Mouse (Mus musculus): Measurements from ENCODE around the gene Pdxdc1. TPM values are rescaled to one million over a fixed set of nuclear protein-coding genes. Genes with fewer than 3 reads are reported as not detected.

The Pdxdc1 gene
- total and polyA plus RNA-seq, 3 experiments: 36.0 to 64.2 TPM; not detected in 1

DNA sequence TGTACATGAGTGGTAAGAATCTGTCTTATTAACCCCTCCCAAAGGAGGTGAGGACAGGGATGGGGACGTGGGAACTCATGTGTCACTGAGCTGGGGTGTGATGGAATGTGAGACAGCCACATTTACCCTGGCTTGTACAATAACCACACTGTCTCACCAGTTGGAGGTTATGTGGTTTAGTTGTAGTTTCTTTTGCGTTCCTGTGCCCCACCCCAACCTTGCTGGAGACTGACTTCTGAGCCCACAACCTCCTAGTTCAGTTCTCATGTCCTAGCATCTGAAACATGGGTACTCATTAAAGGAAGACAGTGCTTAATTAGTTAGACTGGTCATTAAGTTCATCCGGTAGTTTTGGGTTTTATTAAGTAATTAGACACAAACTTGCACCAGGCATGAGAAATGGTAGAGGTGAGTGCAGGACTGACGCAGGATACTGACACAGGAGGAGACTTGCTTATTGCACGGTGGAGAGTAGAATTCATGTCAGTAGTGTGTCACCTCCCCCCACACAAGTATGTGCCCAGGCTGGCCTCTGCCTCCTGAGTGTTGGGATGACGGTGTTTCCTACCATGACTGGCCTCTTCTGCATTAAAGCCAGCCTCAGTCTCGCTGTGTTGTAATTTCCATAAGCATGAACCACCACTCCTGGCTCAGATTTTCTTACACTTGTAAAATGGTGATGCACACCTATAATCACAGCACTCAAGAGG is 77.0 kb downstream of the Pdxdc1 start:
- Histone ChIP-seq H3K36me3 (ENCODE audit: control insufficient read depth in 1 of 2, insufficient read depth in 2 of 2, low read length in 2 of 2) (peaks cover 4 to 5% of the 10 kb centered on the region in 2 experiments; a peak in 3 of 4 replicates), H3K4me3 (ENCODE audit: control insufficient read depth in 1 of 2, insufficient read depth in 1 of 2, low read depth in 2 of 2, low read length in 2 of 2) (no peak overlapping the region), H3K27me3 (ENCODE audit: control insufficient read depth in 1 of 2, insufficient read depth in 2 of 2, low read length in 2 of 2) (no peaks in the 10 kb centered on the region), H3K9me3 (replicated peaks; ENCODE audit: insufficient read depth, low read length) (no peaks in the 10 kb centered on the region), H3K9ac (ENCODE audit: control insufficient read depth, low read depth, low read length, poor library complexity, severe bottlenecking) (no peak overlapping the region), H3K4me1 (ENCODE audit: control insufficient read depth in 1 of 2, insufficient read depth in 2 of 2, low read length in 2 of 2) (no peaks in the 10 kb centered on the region; a peak in 1 of 4 replicates), H3K27ac (ENCODE audit: control insufficient read depth, low read depth, low read length) (no peak overlapping the region), H3K79me2 (ENCODE audit: control insufficient read depth, insufficient read depth, low read length, poor library complexity) (peaks cover 2% of the 10 kb centered on the region; the same call in 1 of the 2 replicates)
- no peak for TF ChIP-seq RAD21 (IDR thresholded peaks at IDR 0.05; ENCODE audit: low read depth, low read length)
- no peak for TF ChIP-seq ETS1 (IDR thresholded peaks at IDR 0.05; ENCODE audit: low read depth, low read length)
- TF ChIP-seq POLR2A (IDR thresholded peaks at IDR 0.05; ENCODE audit: control insufficient read depth in 1 of 2, insufficient read depth in 1 of 2, low read depth in 1 of 2, low read length in 2 of 2, poor library complexity in 1 of 2): no peak
- no peak for TF ChIP-seq MXI1 (IDR thresholded peaks at IDR 0.05; ENCODE audit: low read depth, low read length)
- no peak for TF ChIP-seq NRF1 (IDR thresholded peaks at IDR 0.05; ENCODE audit: insufficient read depth, low read depth, low read length, poor library complexity, severe bottlenecking)
- no peak for TF ChIP-seq KAT2A (conservative IDR thresholded peaks at IDR 0.05; ENCODE audit: low read depth, low read length)
- TF ChIP-seq POLR2AphosphoS5 (IDR thresholded peaks at IDR 0.05; ENCODE audit: borderline replicate concordance, low read depth, low read length): no peak
- TF ChIP-seq ZKSCAN1 (IDR thresholded peaks at IDR 0.05; ENCODE audit: low read depth, low read length): no peak
- TF ChIP-seq GABPA (IDR thresholded peaks at IDR 0.05; ENCODE audit: low read depth, low read length): no peak
- no peak for TF ChIP-seq TBP (IDR thresholded peaks at IDR 0.05; ENCODE audit: low read depth, low read length)
- no peak for TF ChIP-seq GATA1 (IDR thresholded peaks at IDR 0.05; ENCODE audit: low read depth, low read length)
- no peak for TF ChIP-seq ZC3H11A (IDR thresholded peaks at IDR 0.05; ENCODE audit: low read depth, low read length)
- no peak for TF ChIP-seq CHD1 (IDR thresholded peaks at IDR 0.05; ENCODE audit: low read depth, low read length)
- no peak for DNase-seq (ENCODE audit: low read depth, low spot score)

DNA sequence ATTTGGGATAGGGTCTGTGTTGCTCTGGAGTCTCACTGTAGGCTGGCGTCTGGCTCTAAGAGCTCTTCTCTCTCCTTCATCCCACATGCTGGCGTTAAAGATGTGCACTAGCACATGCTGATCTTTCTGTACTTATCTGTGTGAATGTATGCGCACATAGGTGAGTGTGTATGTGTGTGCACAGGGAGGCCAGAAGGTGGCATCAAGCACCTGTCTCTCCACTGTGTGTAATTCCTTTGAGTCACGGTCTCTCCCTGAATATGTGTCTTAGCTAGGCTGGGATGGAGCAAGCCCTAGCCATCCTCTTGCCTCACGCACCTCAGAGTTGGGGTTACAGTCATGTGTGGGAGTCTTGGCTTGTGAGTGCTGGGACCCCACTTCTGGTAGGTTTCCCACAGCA is 82.2 kb downstream of the Pdxdc1 start:
- TF ChIP-seq NELFE (IDR thresholded peaks at IDR 0.05; ENCODE audit: low read depth, low read length) (no peak), SMC3 (IDR thresholded peaks at IDR 0.05; ENCODE audit: low read depth, low read length) (peak; percentile 31; the same call in 1 of the 2 replicates), CTCF (IDR thresholded peaks at IDR 0.05 in 2 of 3, conservative IDR thresholded peaks at IDR 0.05 in 1 of 3; ENCODE audit: control insufficient read depth in 1 of 3, insufficient read depth in 1 of 3, low read depth in 2 of 3, low read length in 3 of 3, poor library complexity in 1 of 3, severe bottlenecking in 1 of 3) (peak in 2 of 3 experiments; percentile 32; a peak in 3 of 6 replicates), RAD21 (IDR thresholded peaks at IDR 0.05; ENCODE audit: low read depth, low read length) (peak; percentile 32)
- Histone ChIP-seq H3K36me3 (ENCODE audit: control insufficient read depth in 1 of 2, insufficient read depth in 2 of 2, low read length in 2 of 2) (peaks cover 0 to 7% of the 10 kb centered on the region in 2 experiments; a peak in 1 of 4 replicates), H3K79me2 (ENCODE audit: control insufficient read depth, insufficient read depth, low read length, poor library complexity) (peaks cover 5% of the 10 kb centered on the region), H3K27ac (ENCODE audit: control insufficient read depth, low read depth, low read length) (no peak overlapping the region), H3K4me3 (ENCODE audit: control insufficient read depth in 1 of 2, insufficient read depth in 1 of 2, low read depth in 2 of 2, low read length in 2 of 2) (no peak overlapping the region), H3K9me3 (replicated peaks; ENCODE audit: insufficient read depth, low read length) (no peaks in the 10 kb centered on the region), H3K4me1 (ENCODE audit: control insufficient read depth in 1 of 2, insufficient read depth in 2 of 2, low read length in 2 of 2) (no peaks in the 10 kb centered on the region; a peak in 1 of 4 replicates), H3K9ac (ENCODE audit: control insufficient read depth, low read depth, low read length, poor library complexity, severe bottlenecking) (no peak overlapping the region), H3K27me3 (ENCODE audit: control insufficient read depth in 1 of 2, insufficient read depth in 2 of 2, low read length in 2 of 2) (no peaks in the 10 kb centered on the region)
- DNase-seq (ENCODE audit: low read depth, low spot score): no peak

Measured in MEL (cell line).